Mouse (Mus musculus) layer of hippocampus, adult 18-20 months (tissue): ENCODE data around the gene Abhd16a. TPM values are rescaled to one million over a fixed set of nuclear protein-coding genes. Genes with fewer than 3 reads are reported as not detected.

Source experiments
- DNase-seq, 2 experiments: peaks; one replicate each; pipeline ENCODE4 v3.0.0; 2022; ENCODE audit warnings: low spot score in 2 of 2
- total RNA-seq, 2 experiments: library from RNA; stranded (reverse); gene quantifications; 2 replicates each; pipeline ENCODE4 v1.2.3; 2021

Abhd16a gene
- total RNA-seq, 2 experiments from 2014 or later = 97.6 to 103 TPM

GRCm38 (mm10) chr17:35058911-35059892, 29.9 kb upstream of the Abhd16a start, which contains the start of gene Ddah2:
Gene Ddah2, plus strand, starts transcription at chr17:35059035.
- DNase-seq = peak; percentile 39 to 66

DNA sequence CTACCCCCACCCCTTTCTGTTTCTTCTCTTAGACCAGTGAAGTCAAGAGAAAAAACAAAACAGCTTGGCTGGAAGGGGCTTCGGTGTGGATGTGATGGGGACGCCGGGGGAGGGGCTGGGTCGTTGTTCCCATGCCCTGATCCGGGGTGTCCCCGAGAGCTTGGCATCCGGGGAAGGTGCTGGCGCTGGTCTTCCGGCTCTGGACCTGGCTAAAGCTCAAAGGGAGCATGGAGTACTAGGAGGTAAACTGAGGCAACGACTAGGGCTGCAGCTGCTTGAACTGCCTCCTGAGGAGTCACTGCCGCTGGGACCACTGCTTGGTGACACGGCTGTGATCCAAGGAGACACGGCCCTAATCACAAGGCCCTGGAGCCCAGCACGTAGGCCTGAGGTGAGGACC, 29.0 kb upstream of the Abhd16a start:
- DNase-seq = no peak

- no peak for DNase-seq
These were observed 28.2 kb upstream of the Abhd16a start for GRCm38 (mm10) chr17:35060737-35061297.

- DNase-seq = no peak
These were observed 27.8 kb upstream of the Abhd16a start for GRCm38 (mm10) chr17:35061299-35061698.

DNA sequence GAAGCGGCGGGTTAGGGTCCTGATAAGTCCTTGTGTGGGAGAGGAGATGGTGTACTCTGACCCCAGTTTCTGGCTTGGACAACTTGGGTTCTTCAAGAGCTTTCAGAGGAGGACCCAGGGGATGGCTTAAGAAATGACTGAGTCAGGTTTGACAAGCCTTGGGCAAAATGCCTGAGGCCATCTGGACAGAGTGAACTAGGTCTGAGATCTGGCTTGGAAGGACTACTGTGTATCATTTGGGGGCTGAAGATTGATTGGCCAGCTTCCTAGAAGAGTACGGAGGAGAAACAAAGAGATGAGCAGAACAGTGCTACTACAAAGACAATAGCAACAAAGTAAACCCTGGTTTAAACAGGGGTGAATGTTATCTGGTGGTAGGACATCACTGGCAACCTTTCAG, 25.6 kb upstream of the Abhd16a start:
- no peak for DNase-seq

DNA sequence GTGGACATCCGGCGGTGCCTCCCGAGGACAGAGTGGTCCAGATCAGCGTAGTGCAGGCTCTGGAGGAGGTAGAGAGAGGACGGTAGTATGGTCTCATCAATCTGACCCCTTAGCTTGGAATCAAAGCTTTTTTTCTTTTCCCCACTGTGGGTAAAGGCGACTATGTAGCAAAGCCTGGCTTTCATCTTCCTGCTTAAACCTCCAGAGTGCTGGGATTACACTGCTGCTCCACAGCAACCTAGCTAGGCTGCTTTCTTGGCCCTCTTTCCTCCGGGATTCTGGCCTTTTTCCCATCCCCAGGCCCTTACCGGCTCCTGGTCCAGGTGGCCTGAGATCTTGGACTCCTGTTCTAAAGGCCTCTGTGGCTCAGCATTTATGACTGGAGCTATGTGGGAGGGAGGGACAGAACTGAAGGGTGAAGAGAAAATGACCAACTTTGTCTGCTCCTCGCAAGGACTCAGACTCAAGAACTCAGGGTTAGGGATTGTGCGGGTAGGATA, 24.6 kb upstream of the Abhd16a start:
- no peak for DNase-seq

DNA sequence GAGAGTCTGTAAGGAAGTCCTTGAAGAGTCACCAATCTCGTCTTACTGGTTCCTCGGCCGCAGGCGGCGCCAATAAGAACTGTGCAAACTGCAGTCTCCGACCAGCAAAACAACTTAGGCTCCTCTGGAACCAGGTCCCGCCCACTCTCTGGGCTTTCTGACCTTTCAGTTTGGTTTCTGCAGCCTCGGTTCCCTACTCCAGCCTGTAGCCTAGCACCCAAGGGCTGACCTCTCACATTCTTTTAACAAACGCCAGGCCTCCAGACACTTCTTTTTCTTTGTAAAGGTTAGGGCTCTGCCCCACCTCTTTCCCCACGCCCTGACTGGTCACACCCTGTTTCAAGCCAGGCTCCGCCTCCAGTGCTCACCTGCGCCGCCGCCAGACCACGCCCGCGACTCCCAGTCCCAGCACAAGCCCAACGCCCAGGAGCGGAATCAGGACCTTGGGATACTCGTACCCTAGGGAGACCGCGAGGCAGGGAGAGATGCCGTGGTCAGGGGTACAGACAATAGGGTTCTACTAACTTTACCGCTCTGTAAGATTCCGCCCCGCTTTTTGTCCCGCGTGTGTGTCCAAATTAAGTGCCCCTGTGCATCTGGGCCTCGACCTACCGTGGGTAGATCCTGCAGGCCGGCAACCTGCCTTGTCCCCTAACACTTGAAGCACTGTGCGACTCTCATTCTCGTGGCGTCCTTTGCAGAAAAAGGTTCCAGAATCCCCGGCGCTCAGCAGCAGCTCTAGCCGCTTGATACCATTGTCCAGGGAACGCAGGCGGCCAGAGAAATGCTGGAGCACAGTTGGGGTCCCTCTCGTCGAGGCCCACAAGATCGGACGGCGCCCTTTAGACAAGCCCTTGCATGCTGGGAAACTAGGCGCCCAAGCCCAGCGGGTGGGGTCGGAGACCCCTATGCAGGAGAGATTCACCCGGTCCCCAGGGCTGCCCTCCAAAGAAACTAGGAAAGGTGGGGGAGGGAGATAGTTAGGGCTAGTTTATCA, 23.8 kb upstream of the Abhd16a start, which contains the start of gene Ly6g6c:
TSS of gene Ly6g6c (plus strand) at position 438 of the 997 bp plus-strand sequence.
- no peak for DNase-seq

- no peak for DNase-seq
These were observed 23.0 kb upstream of the Abhd16a start, which contains the start of gene Mpig6b for GRCm38 (mm10) chr17:35066084-35066483. Gene Mpig6b, minus strand, starts transcription at chr17:35066184.

DNA sequence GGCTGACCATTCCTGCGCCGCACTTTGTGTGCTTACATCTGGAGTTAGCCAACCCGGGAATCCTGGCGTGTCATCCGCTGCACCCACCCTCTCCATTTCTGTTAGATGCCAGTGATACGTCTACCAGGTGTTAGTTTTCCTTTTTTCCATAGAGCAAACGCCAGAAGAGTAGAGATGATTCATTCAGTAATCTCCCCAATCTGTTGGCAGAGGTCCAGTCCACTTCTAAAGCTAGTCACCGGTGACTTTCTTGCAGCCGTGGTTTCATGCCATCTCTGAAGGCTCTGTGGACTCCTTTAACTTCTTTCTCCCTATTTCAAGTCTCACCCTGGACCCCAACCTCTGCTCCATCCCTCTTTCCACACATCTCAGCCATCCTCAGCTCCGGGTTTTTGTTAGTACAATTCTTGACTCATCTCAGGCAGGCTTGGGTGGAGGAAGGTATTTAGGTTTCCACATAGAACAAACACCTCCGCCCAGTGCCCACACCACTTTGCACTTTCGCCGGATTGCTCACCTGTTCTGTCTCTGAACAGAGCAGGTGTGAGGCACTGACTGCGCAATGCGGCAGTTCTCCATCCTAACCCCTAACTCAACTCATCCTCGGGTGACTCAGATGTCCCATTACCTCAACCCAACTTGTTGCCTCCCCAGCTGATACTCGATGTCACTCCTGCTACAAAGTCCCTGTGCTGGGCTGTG, 20.7 kb upstream of the Abhd16a start:
- no peak for DNase-seq

- no peak for DNase-seq
These were observed 18.4 kb upstream of the Abhd16a start for GRCm38 (mm10) chr17:35070556-35071229.

DNA sequence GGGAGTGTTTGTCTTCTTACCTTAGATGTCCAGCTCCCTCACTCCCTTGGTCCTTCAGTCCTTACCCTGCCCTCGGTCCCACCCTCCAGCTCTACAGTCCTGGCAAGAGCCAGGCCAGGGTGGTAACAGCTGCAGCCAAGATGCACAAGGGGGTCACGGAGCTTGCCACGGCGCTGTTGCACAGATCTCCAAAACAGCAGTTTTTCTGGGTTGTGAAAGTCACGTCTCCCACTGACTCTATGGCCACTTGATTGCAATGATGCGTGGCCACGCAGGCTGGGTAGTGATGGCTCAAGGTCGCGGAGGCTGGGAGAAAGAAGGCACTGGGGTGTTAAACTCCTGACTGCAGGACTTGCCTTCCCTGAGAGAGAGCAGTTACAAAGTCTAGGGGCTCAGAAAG, 17.6 kb upstream of the Abhd16a start:
- no peak for DNase-seq

- no peak for DNase-seq
These were observed 15.0 kb upstream of the Abhd16a start for GRCm38 (mm10) chr17:35074097-35074496.

- DNase-seq = no peak
These were observed 12.4 kb upstream of the Abhd16a start, which contains the start of gene Ly6g6e for GRCm38 (mm10) chr17:35076507-35077176. Gene Ly6g6e, plus strand, starts transcription at chr17:35076902.

GRCm38 (mm10) chr17:35077285-35077684, 11.8 kb upstream of the Abhd16a start:
- no peak for DNase-seq

DNA sequence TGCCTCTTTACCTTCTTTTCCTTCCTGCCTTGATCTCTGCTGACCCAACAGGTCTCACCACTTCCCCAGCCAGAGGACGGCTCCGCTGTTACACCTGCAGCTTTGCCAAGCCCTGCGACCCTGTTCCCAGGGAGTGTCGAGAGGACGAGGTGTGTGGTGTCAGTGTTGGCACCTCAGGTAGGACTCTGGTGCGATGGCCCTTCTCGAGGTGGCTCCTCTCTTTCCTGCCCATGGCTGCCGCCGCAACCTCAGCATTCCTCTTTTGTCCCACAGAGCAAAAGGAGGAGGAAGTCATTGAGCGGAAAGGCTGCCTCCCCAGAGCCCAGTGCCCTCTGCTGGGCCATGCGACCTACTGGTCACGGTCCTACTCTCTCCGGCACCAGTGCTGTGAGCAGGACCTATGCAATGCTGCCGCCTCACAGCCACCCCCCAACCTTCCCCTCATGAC, 11.3 kb upstream of the Abhd16a start, which contains the start of gene Ly6g6d:
TSS of gene Ly6g6d (minus strand) at position 280 of the 448 bp plus-strand sequence.
- DNase-seq = no peak

DNA sequence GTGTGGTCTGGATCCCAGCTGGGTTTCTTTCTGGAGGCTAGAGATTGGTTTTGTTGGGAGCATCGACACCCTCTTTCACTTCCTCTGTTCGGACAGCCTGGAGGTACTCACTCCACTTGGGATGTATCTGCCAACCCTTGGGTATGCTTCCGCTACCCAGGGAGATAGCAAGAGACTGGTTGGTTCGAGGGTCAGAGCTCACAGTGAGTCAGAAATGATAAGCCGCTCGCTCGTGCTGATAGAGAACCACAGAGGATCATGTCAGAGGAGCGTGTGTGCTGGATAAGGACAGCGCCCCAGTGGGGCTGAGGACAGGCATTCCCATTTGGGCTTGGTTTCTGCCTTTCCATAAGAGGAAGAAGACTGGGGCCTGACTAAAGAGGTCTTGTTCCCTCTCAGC, 9.3 kb upstream of the Abhd16a start:
- no peak for DNase-seq

- no peak for DNase-seq
These were observed 8.8 kb upstream of the Abhd16a start for GRCm38 (mm10) chr17:35080248-35080647.

GRCm38 (mm10) chr17:35080710-35081109, 8.4 kb upstream of the Abhd16a start:
- no peak for DNase-seq
